Mouse (Mus musculus): Measurements from ENCODE around the gene Oas1e.
"Not testable (repeated sequence)": the region's sequence is repeated elsewhere in the genome, so short reads cannot be mapped to it uniquely, and the experiment has no call there.

The Oas1e gene

DNA sequence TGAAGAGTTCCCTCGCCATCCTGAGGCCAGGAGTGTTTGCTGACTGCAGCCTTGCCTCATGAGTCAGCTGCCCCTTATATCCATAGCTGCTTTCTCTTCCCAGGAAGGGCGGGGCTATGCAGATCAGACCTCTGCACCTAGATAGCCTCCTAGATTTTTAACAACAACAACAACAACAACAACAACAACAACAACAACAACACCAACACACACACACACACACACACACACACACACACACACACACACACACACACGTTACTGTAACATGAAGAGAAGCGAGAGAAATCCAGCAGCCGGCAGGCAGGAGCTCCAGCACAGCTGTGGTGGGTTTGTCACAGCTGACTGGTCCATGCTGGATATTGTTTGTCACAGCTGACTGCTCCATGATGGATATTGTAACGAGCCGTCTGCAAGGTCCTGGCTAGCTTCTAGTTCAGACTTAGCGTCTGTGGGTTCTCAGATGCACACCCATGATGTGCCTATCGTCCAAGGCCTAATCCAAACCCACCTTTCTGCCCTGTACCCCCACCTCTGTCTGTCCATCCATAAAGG is at the start of gene Oas1e:
Gene Oas1e (minus strand): TSS at position 51 of the 555 bp plus-strand sequence.
- DNase-seq (ENCODE audit: low spot score): not testable (repeated sequence)

GRCm38 (mm10) chr5:120844713-120845112 is 49.4 kb upstream of the Oas1e start:
- DNase-seq (ENCODE audit: low spot score): no peak

DNA sequence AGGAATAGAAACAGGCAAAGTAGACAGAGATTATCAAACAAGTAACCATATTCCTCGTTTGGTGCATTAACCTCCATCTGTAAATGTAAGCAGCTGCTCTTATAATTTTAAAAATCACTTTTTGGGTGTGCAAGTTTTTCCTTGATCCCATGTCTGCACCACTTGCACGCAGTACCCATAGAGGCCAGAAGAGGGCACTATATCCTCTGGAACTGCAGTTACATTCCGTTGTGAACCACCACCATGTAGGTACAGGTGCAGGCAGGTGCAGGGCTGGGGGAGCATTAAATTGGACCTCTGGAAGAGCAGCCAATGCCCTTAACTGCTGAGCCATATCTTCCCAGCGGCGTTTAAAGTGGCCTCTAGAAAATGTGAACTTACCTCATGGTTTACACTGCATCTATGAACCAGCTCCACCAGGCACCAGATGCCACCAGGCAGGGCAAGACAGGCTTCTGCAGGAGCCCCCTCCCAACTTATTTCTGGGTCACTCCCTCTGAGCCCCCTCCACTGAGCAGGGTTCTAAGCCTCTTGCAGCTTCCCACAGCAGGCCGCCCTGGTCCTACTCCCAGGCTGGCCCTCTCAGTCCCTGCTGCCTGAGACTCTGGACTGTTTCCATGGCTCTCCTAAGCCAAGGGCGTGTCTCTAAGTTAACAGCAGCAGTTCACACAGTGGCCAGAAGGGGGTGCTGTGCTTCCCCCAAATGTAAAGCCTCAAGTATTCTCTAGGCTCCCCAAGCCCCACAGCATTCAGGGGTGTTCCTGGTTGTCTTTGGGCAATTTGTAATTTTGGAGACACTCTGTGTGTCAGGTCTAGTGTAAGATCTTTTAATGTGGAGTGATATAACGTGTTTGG is 41.6 kb upstream of the Oas1e start:
- no peak for DNase-seq (ENCODE audit: low spot score)

DNA sequence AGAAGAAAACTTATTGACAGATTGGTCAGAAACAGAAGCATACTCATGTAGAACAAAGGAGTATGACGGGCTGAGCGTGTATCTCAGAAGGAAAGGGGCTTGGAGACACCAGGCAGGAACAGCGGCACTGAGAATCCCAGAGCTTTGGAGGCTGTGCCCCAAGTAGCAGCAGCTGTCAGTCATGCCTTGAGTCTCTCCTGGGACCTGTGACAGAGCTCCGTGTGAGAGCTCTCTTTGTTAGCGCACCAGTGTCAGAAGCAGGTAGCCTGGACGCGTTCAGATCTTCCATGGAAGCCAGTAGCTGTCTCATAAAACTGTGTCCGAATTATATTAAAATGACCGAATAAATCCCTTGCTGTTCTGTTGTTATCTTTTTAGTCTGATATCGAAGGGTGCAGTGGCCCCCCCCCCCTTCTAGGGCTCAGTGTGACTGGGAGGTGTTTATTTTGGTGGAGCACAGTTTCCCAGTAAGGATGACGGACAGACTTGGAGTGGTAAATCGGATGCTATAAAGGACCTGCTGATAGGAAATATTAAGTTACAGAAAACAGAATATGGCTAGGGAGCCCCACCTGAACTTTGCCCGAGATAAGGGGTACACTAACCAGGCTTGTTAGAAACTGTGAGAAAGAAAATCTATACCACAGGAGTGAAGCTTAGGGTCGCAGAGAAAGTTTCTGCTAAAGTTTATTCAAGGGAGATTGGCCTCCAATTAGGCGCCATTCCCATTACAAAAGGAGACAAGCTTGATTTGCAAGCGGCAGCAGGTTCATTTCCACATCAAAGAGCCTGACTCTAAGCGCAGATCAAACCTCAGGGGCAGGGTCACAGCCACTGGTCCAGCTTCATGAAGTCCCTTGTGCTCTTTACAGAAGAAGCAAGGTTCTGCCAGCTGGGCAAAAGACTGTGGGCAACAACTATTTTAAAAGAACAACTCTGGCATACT is 38.3 kb upstream of the Oas1e start:
- DNase-seq (ENCODE audit: low spot score): no peak

- DNase-seq (ENCODE audit: low spot score): no peak
Measured at GRCm38 (mm10) chr5:120831031-120831430, 35.7 kb upstream of the Oas1e start.

- no peak for DNase-seq (ENCODE audit: low spot score)
Measured at GRCm38 (mm10) chr5:120818999-120819398, 23.7 kb upstream of the Oas1e start.

- no peak for DNase-seq (ENCODE audit: low spot score)
Measured at GRCm38 (mm10) chr5:120815949-120816348, 20.6 kb upstream of the Oas1e start.

DNA sequence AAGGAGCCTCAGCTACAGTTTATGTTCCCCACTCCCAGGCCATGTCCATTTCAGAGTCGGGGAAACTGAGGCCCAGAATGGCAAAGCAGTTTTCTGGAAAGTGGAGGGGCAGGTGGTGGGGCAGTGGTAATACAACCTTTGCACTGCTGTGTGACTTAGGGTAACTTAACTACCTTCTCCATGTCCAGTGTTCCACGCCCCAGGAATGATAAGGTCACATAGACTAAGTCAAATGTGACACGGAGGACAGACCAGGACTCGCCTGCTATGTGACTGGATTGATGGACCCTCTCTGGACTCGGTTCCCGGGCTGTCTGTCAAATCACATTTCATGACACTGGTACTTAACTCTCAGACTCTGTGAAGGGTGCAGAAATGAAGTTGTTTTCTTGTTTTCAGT is 17.7 kb upstream of the Oas1e start:
- DNase-seq (ENCODE audit: low spot score): no peak

DNA sequence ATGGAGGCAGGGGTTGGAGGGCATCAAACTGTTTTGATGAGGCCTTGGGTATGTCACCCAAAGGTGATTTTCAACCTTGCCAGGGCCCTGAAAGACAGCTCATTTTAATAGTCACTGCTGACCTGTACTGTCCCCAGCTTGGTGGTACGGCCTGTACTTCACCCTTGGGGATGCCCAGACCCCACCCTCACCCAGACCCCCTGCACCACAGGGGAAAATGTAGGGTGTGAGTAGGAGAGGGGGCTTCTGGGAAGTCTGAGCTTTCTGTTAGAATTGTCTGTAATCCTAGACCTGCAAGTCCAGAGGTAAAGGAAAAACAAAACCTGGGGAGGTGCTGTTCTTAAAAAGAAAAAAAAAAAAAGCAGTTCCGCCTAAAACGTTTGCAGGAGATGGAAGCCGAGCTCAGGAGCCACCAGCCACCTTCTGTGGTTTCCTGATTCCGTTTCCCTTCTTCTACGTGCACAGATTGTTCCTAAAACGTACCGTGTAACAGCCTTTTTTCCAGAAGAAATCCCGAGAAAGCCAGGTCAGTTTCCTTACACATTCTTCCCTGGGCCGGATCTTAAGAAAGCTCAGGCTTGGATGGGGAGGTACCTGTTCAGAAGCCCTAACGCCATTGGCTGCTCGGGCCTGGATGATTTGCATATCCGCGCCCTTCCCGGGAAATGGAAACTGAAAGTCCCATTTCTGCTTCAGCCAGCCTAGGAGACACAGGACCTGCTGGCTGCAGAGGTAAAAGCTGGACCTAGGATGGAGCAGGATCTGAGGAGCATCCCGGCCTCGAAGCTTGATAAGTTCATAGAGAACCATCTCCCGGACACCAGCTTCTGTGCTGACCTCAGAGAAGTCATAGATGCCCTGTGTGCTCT is 16.9 kb upstream of the Oas1e start, which contains the start of gene Oas1c:
Gene Oas1c (minus strand): TSS at position 564 of the 869 bp plus-strand sequence.
- DNase-seq (ENCODE audit: low spot score): peak; percentile 72

- no peak for DNase-seq (ENCODE audit: low spot score)
Measured at GRCm38 (mm10) chr5:120809171-120809570, 13.8 kb upstream of the Oas1e start.

GRCm38 (mm10) chr5:120806458-120806857 is 11.1 kb upstream of the Oas1e start:
- no peak for DNase-seq (ENCODE audit: low spot score)

DNA sequence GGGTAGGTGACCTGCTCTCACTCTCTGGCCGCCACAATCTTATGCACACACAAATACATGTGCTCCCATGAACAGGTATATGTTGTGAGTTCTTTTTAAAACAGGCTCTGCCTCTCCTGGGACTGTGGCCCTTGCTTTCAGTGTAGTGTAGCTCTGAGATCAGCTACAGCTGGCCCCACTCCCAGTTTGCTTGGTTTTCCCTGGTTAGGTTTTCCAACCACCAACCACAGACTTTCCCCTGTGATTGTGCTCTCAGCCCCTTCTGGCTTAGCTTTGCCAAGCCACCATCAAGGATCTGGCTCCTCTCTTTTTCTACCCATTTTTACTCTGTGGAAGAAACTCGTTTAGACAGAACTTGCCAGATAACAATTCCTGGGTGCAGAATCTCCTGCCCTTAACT is 8.3 kb upstream of the Oas1e start:
- no peak for DNase-seq (ENCODE audit: low spot score)

DNA sequence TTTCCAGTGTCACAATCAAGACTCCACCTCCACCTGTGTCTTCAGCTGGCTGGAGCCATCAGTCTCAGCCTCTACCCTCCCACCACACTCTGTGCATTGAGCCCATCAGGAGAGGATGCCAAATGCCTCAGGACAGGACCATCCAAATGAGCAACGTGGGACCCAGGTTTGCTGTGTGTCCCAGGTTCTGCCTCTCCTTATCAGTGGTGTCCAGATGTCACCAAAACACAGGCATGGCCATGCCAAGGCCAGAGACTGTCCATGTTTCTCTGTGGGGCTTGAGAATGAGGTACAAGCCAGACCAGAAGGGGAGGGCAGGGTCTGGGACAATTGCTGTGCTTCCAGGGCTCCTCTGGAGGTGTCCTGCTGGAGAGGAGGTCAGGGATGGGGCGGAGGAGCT is 3.6 kb upstream of the Oas1e start:
- DNase-seq (ENCODE audit: low spot score): not testable (repeated sequence)

DNA sequence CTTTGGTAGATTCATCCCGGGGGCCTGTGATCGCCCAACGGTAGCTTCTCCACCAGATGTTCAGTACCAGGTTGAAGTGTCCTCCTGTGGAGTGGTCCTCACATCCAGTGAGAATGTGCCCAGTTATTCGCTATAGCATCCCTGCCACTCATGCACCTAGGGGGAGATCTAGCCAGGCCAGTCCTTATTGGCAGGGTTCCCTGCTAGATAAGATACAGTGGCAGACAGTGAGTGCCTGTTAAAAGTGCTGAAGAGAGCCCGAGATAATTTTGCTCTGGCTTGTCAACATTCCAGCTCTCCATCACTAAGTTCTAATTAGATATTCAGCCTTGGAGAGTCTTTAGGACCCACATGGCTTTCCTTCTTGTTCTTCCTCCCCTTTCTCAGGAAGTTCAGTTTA is 2.8 kb upstream of the Oas1e start:
- not testable (repeated sequence) for DNase-seq (ENCODE audit: low spot score)

- DNase-seq (ENCODE audit: low spot score): no peak
Measured at GRCm38 (mm10) chr5:120793043-120793442, 2.3 kb downstream of the Oas1e start.

DNA sequence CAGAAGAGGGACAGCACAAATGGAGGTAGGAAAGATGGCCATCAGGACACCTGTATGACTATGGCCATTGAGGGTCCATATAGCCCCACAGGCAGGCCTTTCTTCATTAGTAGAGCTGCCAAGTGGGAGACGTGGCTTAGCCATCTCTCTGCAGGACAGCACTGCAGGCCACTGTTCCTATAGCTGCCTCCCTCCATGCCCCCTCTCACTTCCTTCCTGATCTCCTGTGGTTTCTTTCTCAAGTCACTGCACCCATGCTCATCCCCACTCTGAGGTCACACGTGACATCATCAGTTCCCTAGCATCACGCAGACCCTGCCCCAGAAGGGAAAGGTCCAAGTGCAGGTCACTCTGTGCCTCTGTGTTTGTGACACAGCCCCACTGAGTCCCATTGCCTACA is 8.3 kb downstream of the Oas1e start:
- DNase-seq (ENCODE audit: low spot score): no peak

GRCm38 (mm10) chr5:120782446-120782845 is 12.9 kb downstream of the Oas1e start:
- no peak for DNase-seq (ENCODE audit: low spot score)

- no peak for DNase-seq (ENCODE audit: low spot score)
Measured at GRCm38 (mm10) chr5:120781646-120782045, 13.7 kb downstream of the Oas1e start.

DNA sequence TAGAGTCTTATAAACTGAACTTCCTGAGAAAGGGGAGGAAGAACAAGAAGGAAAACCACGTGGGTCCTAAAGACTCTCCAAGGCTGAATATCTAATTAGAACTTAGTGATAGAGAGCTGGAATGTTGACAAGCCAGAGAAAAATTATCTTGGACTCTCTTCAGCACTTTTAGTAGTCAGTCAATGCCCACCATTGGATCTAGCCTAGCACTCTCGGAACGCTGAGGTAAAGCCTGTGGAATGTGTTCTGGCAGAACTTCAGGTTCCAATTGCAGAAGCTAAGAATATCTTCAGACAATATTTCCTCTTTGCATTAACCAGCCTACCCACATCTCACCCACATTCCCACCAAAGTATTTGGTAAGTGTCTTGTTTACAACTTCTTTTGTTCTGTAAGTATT is 15.4 kb downstream of the Oas1e start:
- DNase-seq (ENCODE audit: low spot score): no peak

- DNase-seq (ENCODE audit: low spot score): no peak
Measured at GRCm38 (mm10) chr5:120778941-120779340, 16.4 kb downstream of the Oas1e start.

GRCm38 (mm10) chr5:120777478-120777877 is 17.9 kb downstream of the Oas1e start, which contains the start of gene Oas3:
Oas3 (minus strand) TSS chr5:120777661.
- no peak for DNase-seq (ENCODE audit: low spot score)
